Mouse (Mus musculus): ENCODE data around the gene Slc48a1.

- TF ChIP-seq CTCF (IDR thresholded peaks at IDR 0.05; ENCODE audit: borderline replicate concordance, insufficient read depth, low read depth, low read length) (no peak), POLR2A (IDR thresholded peaks at IDR 0.05; ENCODE audit: borderline replicate concordance, insufficient read depth, low read length) (no peak)
Observed at GRCm38 (mm10) chr15:97742600-97742999, 35.7 kb upstream of the Slc48a1 start.
